Mouse (Mus musculus) G1E (cell line): ENCODE measurements around the gene Olfr771. TPM values are rescaled to one million over a fixed set of nuclear protein-coding genes. Genes with fewer than 3 reads are reported as not detected.
"Not testable (repeated sequence)": the region's sequence is repeated elsewhere in the genome, so short reads cannot be mapped to it uniquely, and the experiment has no call there.

Source experiments
- ATAC-seq: 2 replicates; pipeline ENCODE4 v1.8.0; 2016; ENCODE audit warnings: mild to moderate bottlenecking; ENCODE audit not compliant: insufficient number of reproducible peaks, poor library complexity, low FRiP score, severe bottlenecking; ENCODE audit errors: extremely low read depth
- DNase-seq: peaks from one replicate; pipeline ENCODE4 v3.0.0; 2012; ENCODE audit warnings: low spot score
- H3K27me3 ChIP-seq: 2 replicates; pipeline ENCODE4 v1.6.1; 2012; ENCODE audit warnings: mild to moderate bottlenecking, low read length, inconsistent platforms; ENCODE audit not compliant: insufficient read depth
- H3K36me3 ChIP-seq: replicated peaks from 2 replicates; pipeline ENCODE3; 2012; ENCODE audit warnings: mild to moderate bottlenecking, inconsistent platforms
- H3K4me1 ChIP-seq: 2 replicates; pipeline ENCODE4 v1.6.1; 2012; ENCODE audit warnings: low read depth, low read length, inconsistent platforms, mixed read lengths; ENCODE audit not compliant: insufficient read depth
- H3K4me3 ChIP-seq: 2 replicates; pipeline ENCODE4 v1.5.1; 2012; ENCODE audit warnings: low read depth, mild to moderate bottlenecking, inconsistent platforms, low read length, moderate library complexity, mixed read lengths
- H3K9me3 ChIP-seq: replicated peaks from 2 replicates; pipeline ENCODE4 v1.6.1; 2012; ENCODE audit warnings: inconsistent platforms
- CTCF ChIP-seq: IDR thresholded peaks from 2 replicates; pipeline ENCODE4 v1.5.1; 2012; ENCODE audit warnings: low read depth, low read length, inconsistent platforms, mixed read lengths
- GATA1 ChIP-seq: IDR thresholded peaks from 2 replicates; pipeline ENCODE4 v1.6.1; 2012; ENCODE audit warnings: borderline replicate concordance, low read length, inconsistent platforms, mixed read lengths
- GATA2 ChIP-seq: IDR thresholded peaks from 2 replicates; pipeline ENCODE4 v1.6.1; 2012; ENCODE audit warnings: low read depth, low read length, inconsistent platforms, borderline replicate concordance
- POLR2AphosphoS5 ChIP-seq: IDR thresholded peaks from 2 replicates; pipeline ENCODE4 v1.6.1; 2012; ENCODE audit warnings: low read depth, low read length, inconsistent platforms; ENCODE audit not compliant: insufficient replicate concordance
- TAL1 ChIP-seq: conservative IDR thresholded peaks from 2 replicates; pipeline ENCODE4 v1.6.1; 2012; ENCODE audit warnings: low read depth, low read length, inconsistent platforms, mixed read lengths
- polyA plus RNA-seq: library from polyadenylated mRNA; stranded (reverse); fragments of >175 nt; gene quantifications from 2 replicates; pipeline ENCODE4 v1.2.3, GENCODE M21; 2012
- total RNA-seq, 2 experiments: library from RNA; stranded (forward) in 1 of 2; stranded (reverse) in 1 of 2; fragments of 200-1000 nt in 1 of 2; fragments of >200 nt in 1 of 2; fragmentation: Nextera tagmentation in 1 of 2; gene quantifications; 2 replicates each; pipeline ENCODE4 v1.2.3; 2014 to 2017

Olfr771 gene
- total RNA-seq (2014; fragmentation: Nextera tagmentation), result not detected in 2 replicates
- 0.11 and 0.29 TPM in 2 replicates for total RNA-seq (2017)
- not detected in 2 replicates for polyA plus RNA-seq

DNA sequence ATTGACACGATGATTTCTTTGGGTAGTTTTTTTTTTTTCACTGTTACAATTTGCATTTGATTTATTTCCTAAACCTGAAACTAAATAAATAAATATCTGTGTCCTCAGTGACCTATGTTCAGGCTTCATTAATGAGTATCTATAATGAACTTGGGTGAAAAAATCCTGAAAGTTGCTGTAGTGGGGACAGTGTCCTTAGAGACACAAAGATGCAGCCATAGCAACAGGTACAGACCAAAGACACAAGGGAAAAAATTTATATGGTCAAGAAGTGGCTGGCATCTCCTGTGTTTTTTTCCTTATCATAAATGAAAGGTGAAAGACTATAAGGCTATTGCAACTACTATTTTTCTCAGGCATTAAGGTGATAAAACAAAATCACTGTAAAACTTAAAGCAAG lies at the start of gene Olfr771:
Gene Olfr771 (minus strand): TSS at position 101 of the 400 bp plus-strand sequence.
- Histone ChIP-seq H3K27me3 (no peaks in the 10 kb centered on the region), H3K9me3 (no peaks in the 10 kb centered on the region), H3K4me1 (no peaks in the 10 kb centered on the region), H3K4me3 (no peak within 1 kb of the TSS), H3K36me3 (no peaks in the 10 kb centered on the region)
- ATAC-seq (no peak), DNase-seq (no peak)
- TF ChIP-seq GATA1 (no peak), POLR2AphosphoS5 (no peak), GATA2 (no peak), CTCF (no peak), TAL1 (no peak)

DNA sequence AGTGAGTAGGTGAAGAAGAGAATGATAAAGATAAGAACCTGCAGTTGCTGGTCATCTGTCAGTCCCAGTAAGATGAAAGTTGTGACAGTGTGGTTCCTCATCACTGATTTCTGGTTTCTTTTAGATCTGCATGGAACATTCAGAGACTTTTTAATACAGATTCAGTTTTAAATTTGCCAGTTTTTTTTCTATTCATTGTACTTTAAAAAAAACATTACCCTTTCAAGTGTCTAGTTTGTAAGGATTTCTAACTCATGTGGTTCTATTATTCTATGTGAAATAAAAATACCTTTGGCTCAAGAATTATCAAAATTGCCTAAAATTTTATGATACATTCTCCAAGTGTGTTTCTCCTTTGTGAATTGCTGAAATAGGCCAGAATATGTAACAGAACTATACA lies 22.8 kb upstream of the Olfr771 start, which contains the start of gene Olfr773:
Gene Olfr773 (minus strand): TSS at position 101 of the 400 bp plus-strand sequence.
- DNase-seq, H3K4me1 ChIP-seq, H3K4me3 ChIP-seq, H3K36me3 ChIP-seq, ATAC-seq, H3K9me3 ChIP-seq, H3K27me3 ChIP-seq: not testable (repeated sequence)

DNA sequence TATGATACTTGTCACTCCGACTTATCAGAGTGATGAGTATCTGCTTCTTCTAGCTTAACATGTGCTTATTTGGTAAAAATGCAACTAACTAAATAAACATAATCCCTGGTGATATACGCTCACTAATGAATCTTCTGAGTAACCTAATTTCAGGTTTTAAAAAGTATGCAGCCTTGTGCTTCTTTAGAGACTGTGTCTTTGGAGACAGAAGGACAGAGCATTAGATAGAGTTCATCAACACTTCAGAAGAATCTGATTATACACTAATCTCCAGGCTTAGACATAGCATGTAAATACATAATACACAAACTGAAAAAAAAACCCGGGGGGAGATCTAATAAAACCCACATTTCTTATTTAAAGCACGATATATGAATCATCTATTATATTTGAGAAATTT lies 13.3 kb upstream of the Olfr771 start, which contains the start of gene Olfr772:
Gene Olfr772 (minus strand): TSS at position 101 of the 400 bp plus-strand sequence.
- H3K27me3 ChIP-seq, H3K4me1 ChIP-seq, H3K4me3 ChIP-seq, H3K36me3 ChIP-seq, DNase-seq, H3K9me3 ChIP-seq, ATAC-seq: not testable (repeated sequence)

DNA sequence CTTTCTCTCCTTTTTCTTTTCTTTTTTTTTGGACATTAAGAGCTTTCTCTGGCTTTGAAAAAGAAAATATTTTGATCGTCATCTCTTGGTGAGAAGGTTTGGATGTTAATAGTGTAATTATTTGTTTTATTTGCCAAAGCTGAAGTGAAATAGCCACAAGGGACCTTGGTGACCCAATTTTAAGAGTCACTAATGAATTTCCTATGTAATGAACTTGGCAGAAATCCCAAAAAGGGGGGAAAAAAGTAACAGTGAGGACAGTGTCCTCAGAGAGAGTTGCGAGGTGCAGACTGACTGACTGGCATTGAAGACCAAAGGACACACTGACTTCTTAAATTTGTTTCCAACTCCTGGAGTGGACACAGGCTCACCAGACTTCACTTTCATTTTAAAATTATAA lies 25.7 kb downstream of the Olfr771 start, which contains the start of gene Olfr770:
Gene Olfr770 (minus strand): TSS at position 101 of the 400 bp plus-strand sequence.
- no peak for DNase-seq
- Histone ChIP-seq H3K9me3 (no peaks in the 10 kb centered on the region), H3K36me3 (no peaks in the 10 kb centered on the region), H3K4me1 (no peaks in the 10 kb centered on the region), H3K4me3 (no peak within 1 kb of the TSS), H3K27me3 (no peaks in the 10 kb centered on the region)
- no peak for ATAC-seq
- TF ChIP-seq GATA1 (no peak), GATA2 (no peak), POLR2AphosphoS5 (no peak), TAL1 (no peak), CTCF (no peak)

DNA sequence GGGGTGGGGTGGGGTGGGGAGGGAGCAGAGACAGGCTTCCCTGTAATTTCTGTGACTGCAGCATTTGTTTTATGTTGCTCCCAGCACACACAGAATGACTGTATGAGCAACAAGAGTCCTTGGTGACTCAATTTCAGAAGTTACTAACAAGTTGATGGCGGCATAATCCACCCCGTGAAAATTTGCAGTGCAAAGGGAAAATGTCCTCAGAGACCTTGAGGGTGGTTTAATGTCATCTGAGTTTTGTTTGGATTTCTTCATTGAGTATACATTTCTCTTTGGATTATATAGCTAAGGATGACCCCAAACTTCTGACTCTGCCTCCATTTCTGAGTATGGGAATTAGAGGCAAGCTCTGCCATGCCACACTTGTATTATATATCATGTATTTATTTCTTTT lies 46.8 kb downstream of the Olfr771 start, which contains the start of gene Olfr769:
Gene Olfr769 (minus strand): TSS at position 101 of the 400 bp plus-strand sequence.
- Histone ChIP-seq H3K4me1 (no peaks in the 10 kb centered on the region), H3K36me3 (no peaks in the 10 kb centered on the region), H3K9me3 (no peaks in the 10 kb centered on the region), H3K27me3 (no peaks in the 10 kb centered on the region), H3K4me3 (no peak within 1 kb of the TSS)
- no peak for ATAC-seq
- TF ChIP-seq TAL1 (no peak), GATA1 (no peak), CTCF (no peak), POLR2AphosphoS5 (no peak), GATA2 (no peak)
- no peak for DNase-seq

DNA sequence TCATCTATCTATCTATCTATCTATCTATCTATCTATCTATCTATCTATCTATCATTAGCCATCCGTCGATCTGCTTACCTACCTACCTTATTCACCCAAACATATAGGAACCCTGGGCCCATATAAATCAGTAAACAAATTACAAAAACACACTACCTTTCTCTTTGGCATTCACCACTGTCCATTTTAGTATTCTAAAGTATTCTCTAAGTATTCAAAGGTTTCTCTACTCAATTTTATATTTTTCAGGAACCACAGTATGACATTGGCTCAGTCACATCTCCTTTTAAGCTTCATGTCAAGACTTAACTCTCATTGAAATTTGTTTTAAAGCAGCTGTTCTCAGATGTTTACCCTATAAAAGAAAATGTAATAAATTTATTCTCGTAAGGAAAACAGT lies 49.4 kb downstream of the Olfr771 start:
- H3K4me3 ChIP-seq, result no peak overlapping the region
- DNase-seq, result no peak
- no peak for ATAC-seq
- TF ChIP-seq TAL1 (no peak), GATA1 (no peak), POLR2AphosphoS5 (no peak), GATA2 (no peak), CTCF (no peak)
- H3K4me1 ChIP-seq, result no peaks in the 10 kb centered on the region
- no peaks in the 10 kb centered on the region for H3K9me3 ChIP-seq
- H3K36me3 ChIP-seq, result no peaks in the 10 kb centered on the region
- no peaks in the 10 kb centered on the region for H3K27me3 ChIP-seq

Other genes with a start within 250 kb of the Olfr771 start
Only the 20 nearest of the 24 such genes appear.
- gene Mettl7b, start 203.8 kb downstream of the Olfr771 start, total RNA-seq (2014; fragmentation: Nextera tagmentation), result not detected in 2 replicates
- gene Mettl7b, start 203.8 kb downstream of the Olfr771 start, total RNA-seq (2017), result not detected in 2 replicates
- gene Mettl7b, start 203.8 kb downstream of the Olfr771 start, polyA plus RNA-seq, result not detected in 2 replicates
- gene Olfr9, start 175.3 kb downstream of the Olfr771 start, total RNA-seq (2014; fragmentation: Nextera tagmentation), result not detected in 2 replicates
- gene Olfr9, start 175.3 kb downstream of the Olfr771 start, total RNA-seq (2017), result 0.11 TPM in 1 of 2 replicates, not detected in the other
- not detected in 2 replicates for gene Olfr9, start 175.3 kb downstream of the Olfr771 start, polyA plus RNA-seq
- not detected in 2 replicates for gene Olfr763, start 154.0 kb downstream of the Olfr771 start, total RNA-seq (2014; fragmentation: Nextera tagmentation)
- 0.06 TPM in 1 of 2 replicates, not detected in the other for gene Olfr763, start 154.0 kb downstream of the Olfr771 start, total RNA-seq (2017)
- not detected in 2 replicates for gene Olfr763, start 154.0 kb downstream of the Olfr771 start, polyA plus RNA-seq
- gene Olfr764-ps1, start 124.9 kb downstream of the Olfr771 start, total RNA-seq (2014; fragmentation: Nextera tagmentation), result not detected in 2 replicates
- gene Olfr764-ps1, start 124.9 kb downstream of the Olfr771 start, total RNA-seq (2017), result 0.06 and 0.11 TPM in 2 replicates
- not detected in 2 replicates for gene Olfr764-ps1, start 124.9 kb downstream of the Olfr771 start, polyA plus RNA-seq
- gene Olfr765, start 114.8 kb downstream of the Olfr771 start, total RNA-seq (2014; fragmentation: Nextera tagmentation), result not detected in 2 replicates
- gene Olfr765, start 114.8 kb downstream of the Olfr771 start, total RNA-seq (2017), result 0.05 TPM in 1 of 2 replicates, not detected in the other
- not detected in 2 replicates for gene Olfr765, start 114.8 kb downstream of the Olfr771 start, polyA plus RNA-seq
- gene Olfr766-ps1, start 95.8 kb downstream of the Olfr771 start, total RNA-seq (2014; fragmentation: Nextera tagmentation), result not detected in 2 replicates
- 0.38 TPM in 1 of 2 replicates, not detected in the other for gene Olfr766-ps1, start 95.8 kb downstream of the Olfr771 start, total RNA-seq (2017)
- gene Olfr766-ps1, start 95.8 kb downstream of the Olfr771 start, polyA plus RNA-seq, result not detected in 2 replicates
- gene Olfr767, start 81.8 kb downstream of the Olfr771 start, total RNA-seq (2014; fragmentation: Nextera tagmentation), result not detected in 2 replicates
- gene Olfr767, start 81.8 kb downstream of the Olfr771 start, total RNA-seq (2017), result 0.05 TPM in 1 of 2 replicates, not detected in the other
- gene Olfr767, start 81.8 kb downstream of the Olfr771 start, polyA plus RNA-seq, result not detected in 2 replicates
- gene Olfr768, start 65.4 kb downstream of the Olfr771 start, total RNA-seq (2014; fragmentation: Nextera tagmentation), result not detected in 2 replicates
- 0.05 and 0.12 TPM in 2 replicates for gene Olfr768, start 65.4 kb downstream of the Olfr771 start, total RNA-seq (2017)
- gene Olfr768, start 65.4 kb downstream of the Olfr771 start, polyA plus RNA-seq, result not detected in 2 replicates
- not detected in 2 replicates for gene Olfr769, start 46.9 kb downstream of the Olfr771 start, total RNA-seq (2014; fragmentation: Nextera tagmentation)
- gene Olfr769, start 46.9 kb downstream of the Olfr771 start, total RNA-seq (2017), result 0.06 TPM in 1 of 2 replicates, not detected in the other
- gene Olfr769, start 46.9 kb downstream of the Olfr771 start, polyA plus RNA-seq, result not detected in 2 replicates
- not detected in 2 replicates for gene Olfr770, start 25.8 kb downstream of the Olfr771 start, total RNA-seq (2014; fragmentation: Nextera tagmentation)
- 0.17 TPM in 1 of 2 replicates, not detected in the other for gene Olfr770, start 25.8 kb downstream of the Olfr771 start, total RNA-seq (2017)
- not detected in 2 replicates for gene Olfr770, start 25.8 kb downstream of the Olfr771 start, polyA plus RNA-seq
- gene Olfr772, start 13.2 kb upstream of the Olfr771 start, total RNA-seq (2014; fragmentation: Nextera tagmentation), result not detected in 2 replicates
- 0.12 and 0.38 TPM in 2 replicates for gene Olfr772, start 13.2 kb upstream of the Olfr771 start, total RNA-seq (2017)
- gene Olfr772, start 13.2 kb upstream of the Olfr771 start, polyA plus RNA-seq, result not detected in 2 replicates
- gene Olfr773, start 22.7 kb upstream of the Olfr771 start, total RNA-seq (2014; fragmentation: Nextera tagmentation), result not detected in 2 replicates
- not detected in 2 replicates for gene Olfr773, start 22.7 kb upstream of the Olfr771 start, total RNA-seq (2017)
- not detected in 2 replicates for gene Olfr773, start 22.7 kb upstream of the Olfr771 start, polyA plus RNA-seq
- gene Olfr774, start 71.5 kb upstream of the Olfr771 start, total RNA-seq (2014; fragmentation: Nextera tagmentation), result not detected in 2 replicates
- gene Olfr774, start 71.5 kb upstream of the Olfr771 start, total RNA-seq (2017), result not detected in 2 replicates
- gene Olfr774, start 71.5 kb upstream of the Olfr771 start, polyA plus RNA-seq, result not detected in 2 replicates
- gene Olfr775, start 83.7 kb upstream of the Olfr771 start, total RNA-seq (2014; fragmentation: Nextera tagmentation), result not detected in 2 replicates
- gene Olfr775, start 83.7 kb upstream of the Olfr771 start, total RNA-seq (2017), result 0.27 and 0.29 TPM in 2 replicates
- not detected in 2 replicates for gene Olfr775, start 83.7 kb upstream of the Olfr771 start, polyA plus RNA-seq
- gene Olfr776, start 94.4 kb upstream of the Olfr771 start, total RNA-seq (2014; fragmentation: Nextera tagmentation), result not detected in 2 replicates
- 0.22 and 0.41 TPM in 2 replicates for gene Olfr776, start 94.4 kb upstream of the Olfr771 start, total RNA-seq (2017)
- not detected in 2 replicates for gene Olfr776, start 94.4 kb upstream of the Olfr771 start, polyA plus RNA-seq
- not detected in 2 replicates for gene Olfr777, start 106.7 kb upstream of the Olfr771 start, total RNA-seq (2014; fragmentation: Nextera tagmentation)
- gene Olfr777, start 106.7 kb upstream of the Olfr771 start, total RNA-seq (2017), result 0.17 and 0.44 TPM in 2 replicates
- not detected in 2 replicates for gene Olfr777, start 106.7 kb upstream of the Olfr771 start, polyA plus RNA-seq
- not detected in 2 replicates for gene Olfr780, start 153.4 kb upstream of the Olfr771 start, total RNA-seq (2014; fragmentation: Nextera tagmentation)
- gene Olfr780, start 153.4 kb upstream of the Olfr771 start, total RNA-seq (2017), result 0.17 and 0.33 TPM in 2 replicates
- not detected in 2 replicates for gene Olfr780, start 153.4 kb upstream of the Olfr771 start, polyA plus RNA-seq
- gene Olfr781, start 164.1 kb upstream of the Olfr771 start, total RNA-seq (2014; fragmentation: Nextera tagmentation), result not detected in 2 replicates
- not detected in 2 replicates for gene Olfr781, start 164.1 kb upstream of the Olfr771 start, total RNA-seq (2017)
- gene Olfr781, start 164.1 kb upstream of the Olfr771 start, polyA plus RNA-seq, result not detected in 2 replicates
- not detected in 2 replicates for gene Olfr782, start 184.1 kb upstream of the Olfr771 start, total RNA-seq (2014; fragmentation: Nextera tagmentation)
- gene Olfr782, start 184.1 kb upstream of the Olfr771 start, total RNA-seq (2017), result 0.23 TPM in 1 of 2 replicates, not detected in the other
- not detected in 2 replicates for gene Olfr782, start 184.1 kb upstream of the Olfr771 start, polyA plus RNA-seq
- gene Olfr784, start 219.3 kb upstream of the Olfr771 start, total RNA-seq (2014; fragmentation: Nextera tagmentation), result not detected in 2 replicates
- 0.12 and 0.16 TPM in 2 replicates for gene Olfr784, start 219.3 kb upstream of the Olfr771 start, total RNA-seq (2017)
- not detected in 2 replicates for gene Olfr784, start 219.3 kb upstream of the Olfr771 start, polyA plus RNA-seq